Mouse (Mus musculus): ENCODE data around the gene Tff2. TPM values are rescaled to one million over a fixed set of nuclear protein-coding genes. Genes with fewer than 3 reads are reported as not detected.

Gene Tff2
- polyA plus RNA-seq, 1 experiment from 2014 or later = 0.46 TPM

- Histone ChIP-seq H3K36me3 (ENCODE audit: control insufficient read depth, insufficient read depth, low read length) (no peaks in the 10 kb centered on the region), H3K9me3 (ENCODE audit: control insufficient read depth, low read length) (no peaks in the 10 kb centered on the region), H3K9ac (ENCODE audit: low read length) (no peak overlapping the region), H3K4me2 (ENCODE audit: low read depth, low read length) (no peak overlapping the region), H3K4me3 (ENCODE audit: low read length) (no peak overlapping the region), H3K27me3 (ENCODE audit: control insufficient read depth, insufficient read depth, low read depth, low read length) (no peaks in the 10 kb centered on the region), H3K27ac (ENCODE audit: low read length) (no peak overlapping the region), H3K4me1 (replicated peaks; ENCODE audit: control insufficient read depth, insufficient read depth, low read length) (no peaks in the 10 kb centered on the region)
- 74% methylated on average over 4 of the region's 4 CpGs for WGBS
- ATAC-seq (ENCODE audit: low read depth) = no peak
Observed at GRCm38 (mm10) chr17:31176321-31176720, 32.2 kb upstream of the Tff2 start.

GRCm38 (mm10) chr17:31169796-31170195 lies 25.7 kb upstream of the Tff2 start:
- ATAC-seq (ENCODE audit: low read depth) = no peak
- Histone ChIP-seq H3K9ac (ENCODE audit: low read length) (no peak overlapping the region), H3K4me3 (ENCODE audit: low read length) (no peak overlapping the region), H3K36me3 (ENCODE audit: control insufficient read depth, insufficient read depth, low read length) (no peaks in the 10 kb centered on the region), H3K4me1 (replicated peaks; ENCODE audit: control insufficient read depth, insufficient read depth, low read length) (no peaks in the 10 kb centered on the region; the same call in 1 of the 2 replicates), H3K9me3 (ENCODE audit: control insufficient read depth, low read length) (no peaks in the 10 kb centered on the region), H3K4me2 (ENCODE audit: low read depth, low read length) (no peak overlapping the region), H3K27ac (ENCODE audit: low read length) (no peak overlapping the region), H3K27me3 (ENCODE audit: control insufficient read depth, insufficient read depth, low read depth, low read length) (no peaks in the 10 kb centered on the region)
- 47% methylated on average over 5 of the region's 5 CpGs for WGBS

GRCm38 (mm10) chr17:31165127-31165526 lies 21.0 kb upstream of the Tff2 start, which contains the start of gene Tff1:
Tff1 (minus strand) TSS chr17:31165277.
- no peak for ATAC-seq (ENCODE audit: low read depth)
- 68% methylated on average over 6 of the region's 6 CpGs for WGBS
- Histone ChIP-seq H3K4me2 (ENCODE audit: low read depth, low read length) (no peak within 1 kb of the TSS), H3K9ac (ENCODE audit: low read length) (no peak within 1 kb of the TSS), H3K4me1 (replicated peaks; ENCODE audit: control insufficient read depth, insufficient read depth, low read length) (no peaks in the 10 kb centered on the region; the same call in 1 of the 2 replicates), H3K27ac (ENCODE audit: low read length) (no peak within 1 kb of the TSS), H3K27me3 (ENCODE audit: control insufficient read depth, insufficient read depth, low read depth, low read length) (no peaks in the 10 kb centered on the region), H3K4me3 (ENCODE audit: low read length) (no peak within 1 kb of the TSS), H3K9me3 (ENCODE audit: control insufficient read depth, low read length) (no peaks in the 10 kb centered on the region), H3K36me3 (ENCODE audit: control insufficient read depth, insufficient read depth, low read length) (no peaks in the 10 kb centered on the region)

- Histone ChIP-seq H3K36me3 (ENCODE audit: control insufficient read depth, insufficient read depth, low read length) (no peaks in the 10 kb centered on the region), H3K27ac (ENCODE audit: low read length) (no peak overlapping the region), H3K4me2 (ENCODE audit: low read depth, low read length) (no peak overlapping the region), H3K4me3 (ENCODE audit: low read length) (no peak overlapping the region), H3K9me3 (ENCODE audit: control insufficient read depth, low read length) (no peaks in the 10 kb centered on the region), H3K4me1 (replicated peaks; ENCODE audit: control insufficient read depth, insufficient read depth, low read length) (no peaks in the 10 kb centered on the region; the same call in 1 of the 2 replicates), H3K27me3 (ENCODE audit: control insufficient read depth, insufficient read depth, low read depth, low read length) (no peaks in the 10 kb centered on the region), H3K9ac (ENCODE audit: low read length) (no peak overlapping the region)
- no peak for ATAC-seq (ENCODE audit: low read depth)
- 71% methylated on average over 2 of the region's 2 CpGs for WGBS
Observed at GRCm38 (mm10) chr17:31163821-31164220, 19.7 kb upstream of the Tff2 start.

- Histone ChIP-seq H3K4me2 (ENCODE audit: low read depth, low read length) (no peak overlapping the region), H3K9ac (ENCODE audit: low read length) (no peak overlapping the region), H3K27ac (ENCODE audit: low read length) (no peak overlapping the region), H3K4me1 (replicated peaks; ENCODE audit: control insufficient read depth, insufficient read depth, low read length) (no peaks in the 10 kb centered on the region), H3K4me3 (ENCODE audit: low read length) (no peak overlapping the region), H3K9me3 (ENCODE audit: control insufficient read depth, low read length) (no peaks in the 10 kb centered on the region), H3K36me3 (ENCODE audit: control insufficient read depth, insufficient read depth, low read length) (no peaks in the 10 kb centered on the region), H3K27me3 (ENCODE audit: control insufficient read depth, insufficient read depth, low read depth, low read length) (no peaks in the 10 kb centered on the region)
- WGBS = 78% methylated on average over 12 of the region's 12 CpGs
- ATAC-seq (ENCODE audit: low read depth) = no peak
Observed at GRCm38 (mm10) chr17:31162607-31163006, 18.5 kb upstream of the Tff2 start.

GRCm38 (mm10) chr17:31160291-31160690 lies 16.2 kb upstream of the Tff2 start:
- ATAC-seq (ENCODE audit: low read depth) = no peak
- no peak overlapping the region for H3K27ac ChIP-seq (ENCODE audit: low read length)
- H3K36me3 ChIP-seq (ENCODE audit: control insufficient read depth, insufficient read depth, low read length) = no peaks in the 10 kb centered on the region
- 80% methylated on average over 4 of the region's 4 CpGs for WGBS
- H3K9ac ChIP-seq (ENCODE audit: low read length) = no peak overlapping the region
- no peaks in the 10 kb centered on the region for H3K27me3 ChIP-seq (ENCODE audit: control insufficient read depth, insufficient read depth, low read depth, low read length)
- no peak overlapping the region for H3K4me2 ChIP-seq (ENCODE audit: low read depth, low read length)
- H3K4me1 ChIP-seq (replicated peaks; ENCODE audit: control insufficient read depth, insufficient read depth, low read length) = no peaks in the 10 kb centered on the region
- no peak overlapping the region for H3K4me3 ChIP-seq (ENCODE audit: low read length)
- no peaks in the 10 kb centered on the region for H3K9me3 ChIP-seq (ENCODE audit: control insufficient read depth, low read length)

GRCm38 (mm10) chr17:31157921-31158320 lies 13.8 kb upstream of the Tff2 start:
- WGBS = 73% methylated on average over 6 of the region's 6 CpGs
- H3K9me3 ChIP-seq (ENCODE audit: control insufficient read depth, low read length) = no peaks in the 10 kb centered on the region
- no peaks in the 10 kb centered on the region for H3K4me1 ChIP-seq (replicated peaks; ENCODE audit: control insufficient read depth, insufficient read depth, low read length)
- no peaks in the 10 kb centered on the region for H3K27me3 ChIP-seq (ENCODE audit: control insufficient read depth, insufficient read depth, low read depth, low read length)
- no peaks in the 10 kb centered on the region for H3K36me3 ChIP-seq (ENCODE audit: control insufficient read depth, insufficient read depth, low read length)
- no peak overlapping the region for H3K9ac ChIP-seq (ENCODE audit: low read length)
- ATAC-seq (ENCODE audit: low read depth) = no peak
- no peak overlapping the region for H3K4me3 ChIP-seq (ENCODE audit: low read length)
- no peak overlapping the region for H3K4me2 ChIP-seq (ENCODE audit: low read depth, low read length)
- no peak overlapping the region for H3K27ac ChIP-seq (ENCODE audit: low read length)

- WGBS = 32% methylated on average over 8 of the region's 8 CpGs
- H3K4me3 ChIP-seq (ENCODE audit: low read length) = no peak overlapping the region
- H3K4me1 ChIP-seq (replicated peaks; ENCODE audit: control insufficient read depth, insufficient read depth, low read length) = no peaks in the 10 kb centered on the region
- no peak overlapping the region for H3K4me2 ChIP-seq (ENCODE audit: low read depth, low read length)
- H3K27ac ChIP-seq (ENCODE audit: low read length) = no peak overlapping the region
- no peaks in the 10 kb centered on the region for H3K9me3 ChIP-seq (ENCODE audit: control insufficient read depth, low read length)
- no peak for ATAC-seq (ENCODE audit: low read depth)
- no peaks in the 10 kb centered on the region for H3K36me3 ChIP-seq (ENCODE audit: control insufficient read depth, insufficient read depth, low read length)
- no peaks in the 10 kb centered on the region for H3K27me3 ChIP-seq (ENCODE audit: control insufficient read depth, insufficient read depth, low read depth, low read length)
- no peak overlapping the region for H3K9ac ChIP-seq (ENCODE audit: low read length)
Observed at GRCm38 (mm10) chr17:31153785-31154184, 9.7 kb upstream of the Tff2 start.

GRCm38 (mm10) chr17:31152966-31153499 lies 9.0 kb upstream of the Tff2 start:
- Histone ChIP-seq H3K4me3 (ENCODE audit: low read length) (no peak overlapping the region), H3K9me3 (ENCODE audit: control insufficient read depth, low read length) (no peaks in the 10 kb centered on the region), H3K4me2 (ENCODE audit: low read depth, low read length) (no peak overlapping the region), H3K27me3 (ENCODE audit: control insufficient read depth, insufficient read depth, low read depth, low read length) (no peaks in the 10 kb centered on the region), H3K36me3 (ENCODE audit: control insufficient read depth, insufficient read depth, low read length) (no peaks in the 10 kb centered on the region), H3K4me1 (replicated peaks; ENCODE audit: control insufficient read depth, insufficient read depth, low read length) (no peaks in the 10 kb centered on the region), H3K9ac (ENCODE audit: low read length) (no peak overlapping the region), H3K27ac (ENCODE audit: low read length) (no peak overlapping the region)
- ATAC-seq (ENCODE audit: low read depth) = no peak
- 48% methylated on average over 9 of the region's 9 CpGs for WGBS

GRCm38 (mm10) chr17:31152512-31152911 lies 8.4 kb upstream of the Tff2 start:
- Histone ChIP-seq H3K4me2 (ENCODE audit: low read depth, low read length) (no peak overlapping the region), H3K27me3 (ENCODE audit: control insufficient read depth, insufficient read depth, low read depth, low read length) (no peaks in the 10 kb centered on the region), H3K4me1 (replicated peaks; ENCODE audit: control insufficient read depth, insufficient read depth, low read length) (no peaks in the 10 kb centered on the region), H3K36me3 (ENCODE audit: control insufficient read depth, insufficient read depth, low read length) (no peaks in the 10 kb centered on the region), H3K9ac (ENCODE audit: low read length) (no peak overlapping the region), H3K9me3 (ENCODE audit: control insufficient read depth, low read length) (no peaks in the 10 kb centered on the region), H3K4me3 (ENCODE audit: low read length) (no peak overlapping the region), H3K27ac (ENCODE audit: low read length) (no peak overlapping the region)
- no peak for ATAC-seq (ENCODE audit: low read depth)
- WGBS = 54% methylated on average over 5 of the region's 5 CpGs
